Mouse (Mus musculus) heart, embryonic 10.5 days (tissue): ENCODE measurements at regions not wholly inside any gene's neighbourhood (a gene's known extent, or its start where the extent isn't known, plus 50 kb on each side); places are given as distances from the start of the nearest gene placed in this dataset.
A peak's percentile ranks its signal among the peaks of the same experiment; 100 is the strongest.

Source experiments
- DNase-seq: peaks from one replicate; pipeline ENCODE4 v3.0.0-alpha.2; 2017; ENCODE audit warnings: low spot score
- H3K27ac ChIP-seq: fragments of 300-500 bp; sonication (generic); 2 replicates; pipeline ENCODE4 v1.5.1; 2016; ENCODE audit warnings: mild to moderate bottlenecking
- H3K27me3 ChIP-seq: fragments of 300-500 bp; sonication (generic); 2 replicates; pipeline ENCODE4 v1.6.1; 2016; ENCODE audit warnings: mild to moderate bottlenecking; ENCODE audit not compliant: poor library complexity, insufficient read depth, severe bottlenecking
- H3K36me3 ChIP-seq: fragments of 300-500 bp; sonication (generic); 2 replicates; pipeline ENCODE4 v1.6.1; 2016; ENCODE audit warnings: mild to moderate bottlenecking, moderate library complexity
- H3K4me1 ChIP-seq: fragments of 300-500 bp; sonication (generic); 2 replicates; pipeline ENCODE4 v1.6.1; 2016; ENCODE audit warnings: mild to moderate bottlenecking
- H3K4me3 ChIP-seq: fragments of 300-500 bp; sonication (generic); 2 replicates; pipeline ENCODE4 v1.5.1; 2016; ENCODE audit warnings: mild to moderate bottlenecking, moderate library complexity
- H3K9me3 ChIP-seq: fragments of 300-500 bp; sonication (generic); 2 replicates; pipeline ENCODE4 v1.6.1; 2016; ENCODE audit warnings: mild to moderate bottlenecking, moderate library complexity
- WGBS: fragments of 180-500 bp; shearing (Covaris S2); methylation state at CpG from one replicate; pipeline ENCODE4 v1.1.7; 2016; 5-methylcytosine and 5-hydroxymethylcytosine counted together

- Histone ChIP-seq H3K4me1 (peaks cover 7% of the 10 kb centered on the region; the same call in 1 of the 2 replicates), H3K27me3 (no peaks in the 10 kb centered on the region), H3K27ac (no peak overlapping the region), H3K36me3 (no peaks in the 10 kb centered on the region), H3K4me3 (no peak overlapping the region), H3K9me3 (no peaks in the 10 kb centered on the region)
- DNase-seq = no peak
- 51% methylated on average over 15 of the region's 15 CpGs for WGBS
These were observed 251.0 kb upstream of the Ccdc54 start for GRCm38 (mm10) chr16:50841677-50842580.

GRCm38 (mm10) chr16:50841205-50841604, 250.3 kb upstream of the Ccdc54 start:
- Histone ChIP-seq H3K36me3 (no peaks in the 10 kb centered on the region), H3K4me1 (peaks cover 7% of the 10 kb centered on the region; the same call in 1 of the 2 replicates), H3K4me3 (no peak overlapping the region), H3K27ac (no peak overlapping the region), H3K27me3 (no peaks in the 10 kb centered on the region), H3K9me3 (no peaks in the 10 kb centered on the region)
- 65% methylated on average over 10 of the region's 10 CpGs for WGBS
- no peak for DNase-seq

- H3K27ac ChIP-seq = no peak overlapping the region
- H3K4me1 ChIP-seq = peaks cover 7% of the 10 kb centered on the region; the same call in 1 of the 2 replicates
- H3K9me3 ChIP-seq = no peaks in the 10 kb centered on the region
- DNase-seq = no peak
- H3K36me3 ChIP-seq = no peaks in the 10 kb centered on the region
- WGBS = 45% methylated on average over 9 of the region's 9 CpGs
- H3K27me3 ChIP-seq = no peaks in the 10 kb centered on the region
- no peak overlapping the region for H3K4me3 ChIP-seq
These were observed 248.7 kb upstream of the Ccdc54 start for GRCm38 (mm10) chr16:50839665-50840064.

- Histone ChIP-seq H3K9me3 (no peaks in the 10 kb centered on the region), H3K27me3 (no peaks in the 10 kb centered on the region), H3K27ac (no peak overlapping the region), H3K36me3 (no peaks in the 10 kb centered on the region), H3K4me3 (no peak overlapping the region), H3K4me1 (peaks cover 7% of the 10 kb centered on the region; the same call in 1 of the 2 replicates)
- no peak for DNase-seq
- WGBS = 87% methylated on average over 9 of the region's 9 CpGs
These were observed 246.5 kb upstream of the Ccdc54 start for GRCm38 (mm10) chr16:50837416-50837815.

- Histone ChIP-seq H3K4me1 (peaks cover 7% of the 10 kb centered on the region; the same call in 1 of the 2 replicates), H3K27me3 (no peaks in the 10 kb centered on the region), H3K36me3 (no peaks in the 10 kb centered on the region), H3K9me3 (no peaks in the 10 kb centered on the region), H3K4me3 (no peak overlapping the region), H3K27ac (no peak overlapping the region)
- WGBS = 67% methylated on average over 4 of the region's 4 CpGs
- DNase-seq = no peak
These were observed 245.5 kb upstream of the Ccdc54 start for GRCm38 (mm10) chr16:50836457-50836856.

GRCm38 (mm10) chr16:50833357-50833756, 242.4 kb upstream of the Ccdc54 start:
- no peaks in the 10 kb centered on the region for H3K36me3 ChIP-seq
- no peaks in the 10 kb centered on the region for H3K27me3 ChIP-seq
- H3K9me3 ChIP-seq = no peaks in the 10 kb centered on the region
- H3K4me1 ChIP-seq = no peaks in the 10 kb centered on the region
- WGBS = 88% methylated on average over 2 of the region's 2 CpGs
- DNase-seq = no peak
- H3K27ac ChIP-seq = no peak overlapping the region
- H3K4me3 ChIP-seq = no peak overlapping the region

- DNase-seq = no peak
- Histone ChIP-seq H3K27ac (no peak overlapping the region), H3K4me3 (no peak overlapping the region), H3K9me3 (no peaks in the 10 kb centered on the region), H3K36me3 (no peaks in the 10 kb centered on the region), H3K27me3 (no peaks in the 10 kb centered on the region), H3K4me1 (no peaks in the 10 kb centered on the region)
- WGBS = 26% methylated on average over 7 of the region's 7 CpGs
These were observed 231.4 kb upstream of the Ccdc54 start for GRCm38 (mm10) chr16:50822352-50822751.

- Histone ChIP-seq H3K4me3 (no peak overlapping the region), H3K27me3 (no peaks in the 10 kb centered on the region), H3K27ac (no peak overlapping the region; the same call in 1 of the 2 replicates), H3K4me1 (no peaks in the 10 kb centered on the region; the same call in 1 of the 2 replicates), H3K36me3 (no peaks in the 10 kb centered on the region), H3K9me3 (no peaks in the 10 kb centered on the region)
- WGBS = 69% methylated on average over 4 of the region's 4 CpGs
- no peak for DNase-seq
These were observed 223.7 kb upstream of the Ccdc54 start for GRCm38 (mm10) chr16:50814626-50815025.

- Histone ChIP-seq H3K9me3 (no peaks in the 10 kb centered on the region), H3K27ac (no peak overlapping the region), H3K4me3 (no peak overlapping the region), H3K36me3 (no peaks in the 10 kb centered on the region), H3K4me1 (no peaks in the 10 kb centered on the region), H3K27me3 (no peaks in the 10 kb centered on the region)
- peak; percentile 79 for DNase-seq
- 49% methylated on average over 10 of the region's 10 CpGs for WGBS
These were observed 208.3 kb upstream of the Ccdc54 start for GRCm38 (mm10) chr16:50799145-50799794.

GRCm38 (mm10) chr16:50798095-50798494, 207.1 kb upstream of the Ccdc54 start:
- 77% methylated on average over 6 of the region's 6 CpGs for WGBS
- H3K27ac ChIP-seq = no peak overlapping the region
- no peak overlapping the region for H3K4me3 ChIP-seq

GRCm38 (mm10) chr16:50792960-50793359, 202.0 kb upstream of the Ccdc54 start:
- peaks cover 5% of the 10 kb centered on the region; the same call in 1 of the 2 replicates for H3K4me1 ChIP-seq
- H3K27me3 ChIP-seq = no peaks in the 10 kb centered on the region
- no peaks in the 10 kb centered on the region for H3K9me3 ChIP-seq
- peak overlapping the region; percentile 42; the same call in 1 of the 2 replicates for H3K27ac ChIP-seq
- 62% methylated on average over 2 of the region's 2 CpGs for WGBS
- H3K4me3 ChIP-seq = no peak overlapping the region
- no peak for DNase-seq
- H3K36me3 ChIP-seq = no peaks in the 10 kb centered on the region

More at GRCm38 (mm10) chr16:50798095-50798494, 207.1 kb upstream of the Ccdc54 start:
- DNase-seq = no peak
- Histone ChIP-seq H3K9me3 (no peaks in the 10 kb centered on the region), H3K36me3 (no peaks in the 10 kb centered on the region), H3K27me3 (no peaks in the 10 kb centered on the region), H3K4me1 (no peaks in the 10 kb centered on the region)

GRCm38 (mm10) chr16:50792506-50792905, 201.6 kb upstream of the Ccdc54 start:
- DNase-seq = no peak
- H3K9me3 ChIP-seq = no peaks in the 10 kb centered on the region
- H3K36me3 ChIP-seq = no peaks in the 10 kb centered on the region
- no peaks in the 10 kb centered on the region for H3K27me3 ChIP-seq
- H3K4me3 ChIP-seq = no peak overlapping the region
- H3K4me1 ChIP-seq = peaks cover 5% of the 10 kb centered on the region; the same call in 1 of the 2 replicates
- no peak overlapping the region for H3K27ac ChIP-seq
- WGBS = 43% methylated on average over 2 of the region's 2 CpGs

- no peaks in the 10 kb centered on the region for H3K9me3 ChIP-seq
- no peaks in the 10 kb centered on the region for H3K27me3 ChIP-seq
- no peaks in the 10 kb centered on the region for H3K36me3 ChIP-seq
- 87% methylated on average over 4 of the region's 4 CpGs for WGBS
- H3K4me3 ChIP-seq = no peak overlapping the region
- H3K4me1 ChIP-seq = peaks cover 11% of the 10 kb centered on the region; the same call in 1 of the 2 replicates
- H3K27ac ChIP-seq = no peak overlapping the region
- DNase-seq = no peak
These were observed 197.7 kb upstream of the Ccdc54 start for GRCm38 (mm10) chr16:50788702-50789101.
